Mouse (Mus musculus): ENCODE measurements around the gene Olfr827. TPM values are rescaled to one million over a fixed set of nuclear protein-coding genes. Genes with fewer than 3 reads are reported as not detected.

Gene Olfr827
- polyA plus RNA-seq, 1 experiment from 2014 or later, result not detected

GRCm38 (mm10) chr10:130165196-130165595, 49.0 kb downstream of the Olfr827 start:
- Histone ChIP-seq H3K9ac (no peak overlapping the region), H3K9me3 (replicated peaks) (no peaks in the 10 kb centered on the region), H3K27ac (no peak overlapping the region), H3K4me3 (no peak overlapping the region), H3K4me2 (no peak overlapping the region), H3K36me3 (no peaks in the 10 kb centered on the region), H3K27me3 (replicated peaks) (no peaks in the 10 kb centered on the region), H3K4me1 (no peaks in the 10 kb centered on the region)
- ATAC-seq, result no peak

Other genes with a start within 250 kb of the Olfr827 start
- gene Olfr819, start 247.1 kb downstream of the Olfr827 start, polyA plus RNA-seq (2016; fragmentation: Nextera tagmentation; extraction: Ambion mirVana), result not detected in 2 replicates
- not detected in 2 replicates for gene Olfr247, start 238.3 kb downstream of the Olfr827 start, polyA plus RNA-seq (2016; fragmentation: Nextera tagmentation; extraction: Ambion mirVana)
- not detected in 2 replicates for gene Gm10310, start 229.3 kb downstream of the Olfr827 start, polyA plus RNA-seq (2016; fragmentation: Nextera tagmentation; extraction: Ambion mirVana)
- gene Olfr820, start 201.8 kb downstream of the Olfr827 start, polyA plus RNA-seq (2016; fragmentation: Nextera tagmentation; extraction: Ambion mirVana), result not detected in 2 replicates
- gene Olfr821, start 184.1 kb downstream of the Olfr827 start, polyA plus RNA-seq (2016; fragmentation: Nextera tagmentation; extraction: Ambion mirVana), result not detected in 2 replicates
- not detected in 2 replicates for gene Olfr822, start 143.2 kb downstream of the Olfr827 start, polyA plus RNA-seq (2016; fragmentation: Nextera tagmentation; extraction: Ambion mirVana)
- gene Olfr823, start 99.0 kb downstream of the Olfr827 start, polyA plus RNA-seq (2016; fragmentation: Nextera tagmentation; extraction: Ambion mirVana), result not detected in 2 replicates
- gene Olfr824, start 84.4 kb downstream of the Olfr827 start, polyA plus RNA-seq (2016; fragmentation: Nextera tagmentation; extraction: Ambion mirVana), result not detected in 2 replicates
- not detected in 2 replicates for gene Olfr825, start 47.6 kb downstream of the Olfr827 start, polyA plus RNA-seq (2016; fragmentation: Nextera tagmentation; extraction: Ambion mirVana)
- gene Olfr826, start 30.2 kb downstream of the Olfr827 start, polyA plus RNA-seq (2016; fragmentation: Nextera tagmentation; extraction: Ambion mirVana), result not detected in 2 replicates
- gene Neurod4, start 65.8 kb upstream of the Olfr827 start, polyA plus RNA-seq (2016; fragmentation: Nextera tagmentation; extraction: Ambion mirVana), result not detected in 2 replicates
- 3.8 and 3.9 TPM in 2 replicates for gene Tespa1, start 108.5 kb upstream of the Olfr827 start, polyA plus RNA-seq (2016; fragmentation: Nextera tagmentation; extraction: Ambion mirVana)
- 0.01 and 0.02 TPM in 2 replicates for gene Vmn2r84, start 179.9 kb upstream of the Olfr827 start, polyA plus RNA-seq (2016; fragmentation: Nextera tagmentation; extraction: Ambion mirVana)
- gene Vmn2r85, start 215.3 kb upstream of the Olfr827 start, polyA plus RNA-seq (2016; fragmentation: Nextera tagmentation; extraction: Ambion mirVana), result not detected in 2 replicates
- not detected in 2 replicates for gene Vmn2r86, start 241.6 kb upstream of the Olfr827 start, polyA plus RNA-seq (2016; fragmentation: Nextera tagmentation; extraction: Ambion mirVana)